Mouse (Mus musculus): Measurements from ENCODE around the gene Arid2. TPM values are rescaled to one million over a fixed set of nuclear protein-coding genes. Genes with fewer than 3 reads are reported as not detected.

Gene Arid2
- polyA plus RNA-seq, 1 experiment from 2014 or later = 23.9 TPM

DNA sequence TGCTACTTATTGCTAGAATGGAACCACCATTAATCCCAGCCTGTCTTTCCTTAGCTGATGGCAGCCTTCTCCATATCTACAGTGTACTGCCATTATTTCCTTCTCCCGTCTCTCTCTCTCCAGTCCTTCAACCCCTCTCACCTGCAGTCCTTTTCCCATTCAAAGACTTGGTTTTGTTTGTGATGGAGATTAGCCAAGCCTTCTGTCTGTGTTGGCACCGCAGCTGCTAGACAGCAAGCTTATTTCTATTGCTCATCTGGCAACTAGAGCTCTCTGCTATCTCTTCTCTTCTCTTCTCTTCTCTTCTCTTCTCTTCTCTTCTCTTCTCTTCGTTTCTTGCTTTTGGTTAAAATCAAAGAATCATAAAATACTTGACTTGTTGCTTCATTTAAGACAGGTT lies 78.0 kb downstream of the Arid2 start:
- H3K27ac ChIP-seq (replicated peaks) = no peak overlapping the region
- WGBS = 70% methylated on average over 3 of the region's 3 CpGs
- no peaks in the 10 kb centered on the region for H3K27me3 ChIP-seq
- no peak for ATAC-seq (ENCODE audit: low read depth)
- no peaks in the 10 kb centered on the region for H3K4me1 ChIP-seq (replicated peaks)
- H3K36me3 ChIP-seq = peaks cover 85% of the 10 kb centered on the region
- H3K4me3 ChIP-seq = no peak overlapping the region
- H3K9me3 ChIP-seq = no peaks in the 10 kb centered on the region
- H3K4me2 ChIP-seq = no peak overlapping the region
- H3K9ac ChIP-seq = no peak overlapping the region

DNA sequence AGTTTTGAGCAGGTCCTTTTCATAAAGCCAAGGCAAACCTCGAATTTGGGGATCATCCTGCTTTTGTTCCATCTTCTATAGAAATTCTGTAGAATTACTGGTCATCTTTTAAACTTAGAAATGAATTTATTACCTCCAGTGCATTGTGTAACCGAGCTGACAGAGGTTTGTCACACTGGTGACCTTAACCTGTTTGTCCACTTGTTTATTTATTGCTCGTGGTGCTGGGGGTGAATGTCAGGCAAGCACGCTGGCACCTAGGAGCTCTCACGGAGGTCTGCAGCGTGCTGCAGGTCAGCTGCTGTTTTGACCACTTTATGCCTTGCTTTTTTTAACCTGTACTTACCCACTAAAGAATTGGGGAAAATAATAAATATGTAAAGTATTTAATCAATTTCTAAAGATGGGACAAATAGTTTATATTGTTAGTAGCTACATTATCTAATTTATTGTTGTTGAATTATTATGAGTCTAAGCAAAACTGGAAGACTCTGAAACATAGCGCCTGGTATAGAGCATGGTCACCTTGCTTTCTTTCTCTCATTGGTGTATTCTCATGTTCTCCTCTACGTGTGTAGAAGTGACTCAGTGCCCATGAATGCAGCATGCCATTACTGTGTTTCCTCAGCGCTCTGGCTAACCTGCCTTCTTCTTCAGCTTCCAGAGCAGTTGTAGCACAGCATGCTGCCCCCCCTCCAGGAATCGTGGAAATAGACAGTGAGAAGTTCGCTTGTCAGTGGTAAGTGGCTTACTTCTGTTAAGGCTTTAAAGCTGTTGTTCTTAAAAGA lies 79.1 kb downstream of the Arid2 start:
- Histone ChIP-seq H3K4me2 (no peak overlapping the region), H3K4me3 (no peak overlapping the region), H3K27me3 (no peaks in the 10 kb centered on the region), H3K4me1 (replicated peaks) (no peaks in the 10 kb centered on the region), H3K27ac (replicated peaks) (no peak overlapping the region), H3K9me3 (no peaks in the 10 kb centered on the region), H3K9ac (no peak overlapping the region), H3K36me3 (peaks cover 88% of the 10 kb centered on the region)
- no peak for ATAC-seq (ENCODE audit: low read depth)
- WGBS = 85% methylated on average over 11 of the region's 11 CpGs

DNA sequence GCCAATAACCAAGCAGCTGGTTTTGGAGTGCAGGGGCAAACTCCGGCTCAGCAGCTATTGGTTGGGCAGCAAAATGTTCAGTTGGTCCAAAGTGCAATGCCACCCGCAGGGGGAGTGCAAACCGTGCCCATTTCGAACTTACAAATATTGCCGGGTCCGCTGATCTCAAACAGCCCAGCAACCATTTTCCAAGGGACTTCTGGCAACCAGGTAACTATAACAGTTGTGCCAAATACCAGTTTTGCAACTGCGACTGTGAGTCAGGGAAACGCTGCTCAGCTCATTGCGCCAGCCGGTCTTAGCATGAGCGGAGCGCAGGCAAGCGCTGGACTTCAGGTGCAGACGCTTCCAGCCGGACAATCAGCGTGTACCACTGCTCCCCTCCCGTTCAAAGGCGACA lies 84.0 kb downstream of the Arid2 start:
- Histone ChIP-seq H3K36me3 (peaks cover 75% of the 10 kb centered on the region), H3K4me3 (no peak overlapping the region), H3K9me3 (no peaks in the 10 kb centered on the region), H3K4me2 (no peak overlapping the region), H3K4me1 (replicated peaks) (no peaks in the 10 kb centered on the region), H3K27me3 (no peaks in the 10 kb centered on the region), H3K27ac (replicated peaks) (no peak overlapping the region), H3K9ac (no peak overlapping the region)
- WGBS = 97% methylated on average over 18 of the region's 18 CpGs
- ATAC-seq (ENCODE audit: low read depth) = no peak

DNA sequence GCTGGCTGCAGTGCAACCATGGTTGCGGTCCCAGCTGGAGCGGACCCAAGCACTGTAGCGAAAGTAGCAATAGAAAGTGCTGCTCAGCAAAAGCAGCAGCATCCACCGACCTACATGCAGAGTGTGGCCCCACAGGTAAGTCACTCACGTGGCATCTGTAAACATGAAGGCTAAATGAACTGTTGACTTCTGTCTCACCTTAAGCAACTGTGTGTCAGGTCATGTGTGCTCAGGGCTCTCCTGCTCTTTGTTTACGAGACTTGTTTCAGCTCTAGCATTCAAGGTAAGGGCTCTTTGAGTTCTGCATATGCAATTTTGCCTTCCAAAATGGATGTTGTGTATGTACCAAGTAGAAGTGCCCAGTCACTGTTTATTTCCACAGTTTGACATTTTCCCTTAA lies 85.3 kb downstream of the Arid2 start:
- no peak overlapping the region for H3K27ac ChIP-seq (replicated peaks)
- 94% methylated on average over 6 of the region's 6 CpGs for WGBS
- peaks cover 78% of the 10 kb centered on the region for H3K36me3 ChIP-seq

DNA sequence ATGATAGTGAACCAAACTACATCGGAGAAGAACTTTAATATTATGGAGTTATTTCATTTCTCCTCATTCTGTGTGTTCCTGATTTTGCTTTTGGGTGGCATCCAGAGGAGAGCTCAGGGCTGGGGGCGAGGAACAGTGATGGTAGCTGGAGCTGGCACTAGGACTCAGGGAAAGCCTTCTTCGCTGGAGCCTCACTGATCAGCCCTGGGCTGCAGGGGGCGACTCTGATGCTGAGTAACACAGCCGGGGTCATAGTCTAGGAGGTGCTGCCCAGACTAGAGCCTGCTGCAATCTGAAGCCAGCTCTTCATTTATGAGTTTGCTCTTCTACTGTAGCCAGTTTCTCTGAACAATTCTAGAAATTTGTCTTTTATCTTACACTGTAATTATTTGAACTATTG lies 85.8 kb downstream of the Arid2 start:
- no peak for ATAC-seq (ENCODE audit: low read depth)
- no peak overlapping the region for H3K27ac ChIP-seq (replicated peaks)
- peaks cover 74% of the 10 kb centered on the region for H3K36me3 ChIP-seq
- no peak overlapping the region for H3K4me2 ChIP-seq
- no peak overlapping the region for H3K9ac ChIP-seq
- 87% methylated on average over 5 of the region's 5 CpGs for WGBS
- no peaks in the 10 kb centered on the region for H3K27me3 ChIP-seq
- H3K4me3 ChIP-seq = no peak overlapping the region
- no peaks in the 10 kb centered on the region for H3K9me3 ChIP-seq
- H3K4me1 ChIP-seq (replicated peaks) = no peaks in the 10 kb centered on the region; the same call in 1 of the 2 replicates

More for the DNA sequence above, 85.3 kb downstream of the Arid2 start:
- H3K9me3 ChIP-seq = no peaks in the 10 kb centered on the region
- H3K4me2 ChIP-seq = no peak overlapping the region
- no peaks in the 10 kb centered on the region for H3K27me3 ChIP-seq
- no peaks in the 10 kb centered on the region; the same call in 1 of the 2 replicates for H3K4me1 ChIP-seq (replicated peaks)
- H3K4me3 ChIP-seq = no peak overlapping the region
- H3K9ac ChIP-seq = no peak overlapping the region
- ATAC-seq (ENCODE audit: low read depth) = no peak

DNA sequence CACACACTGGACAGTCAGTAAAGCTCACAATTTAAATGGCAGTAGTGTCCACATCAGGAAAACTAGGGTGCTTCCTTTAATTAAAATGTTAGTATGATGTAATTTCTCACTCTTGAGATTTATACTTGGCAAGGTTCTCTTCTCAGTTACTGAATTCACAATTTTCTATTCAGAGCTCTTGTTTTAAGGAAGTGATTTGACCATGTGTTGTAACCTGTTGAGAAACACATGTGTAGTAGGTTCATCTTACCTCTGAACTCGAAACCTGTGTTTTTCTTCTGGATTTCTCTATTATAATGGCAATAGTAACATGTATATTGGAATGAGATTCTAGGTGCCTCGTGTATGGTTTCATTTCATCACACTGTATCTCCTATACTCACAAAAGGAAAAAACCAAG lies 88.9 kb downstream of the Arid2 start:
- H3K4me1 ChIP-seq (replicated peaks) = no peaks in the 10 kb centered on the region; the same call in 1 of the 2 replicates
- ATAC-seq (ENCODE audit: low read depth) = no peak
- H3K36me3 ChIP-seq = peaks cover 65% of the 10 kb centered on the region
- H3K27ac ChIP-seq (replicated peaks) = no peak overlapping the region
- no peak overlapping the region for H3K4me3 ChIP-seq
- no peaks in the 10 kb centered on the region for H3K27me3 ChIP-seq
- H3K9ac ChIP-seq = no peak overlapping the region
- 94% methylated on average over 2 of the region's 2 CpGs for WGBS
- H3K4me2 ChIP-seq = no peak overlapping the region
- H3K9me3 ChIP-seq = no peaks in the 10 kb centered on the region

DNA sequence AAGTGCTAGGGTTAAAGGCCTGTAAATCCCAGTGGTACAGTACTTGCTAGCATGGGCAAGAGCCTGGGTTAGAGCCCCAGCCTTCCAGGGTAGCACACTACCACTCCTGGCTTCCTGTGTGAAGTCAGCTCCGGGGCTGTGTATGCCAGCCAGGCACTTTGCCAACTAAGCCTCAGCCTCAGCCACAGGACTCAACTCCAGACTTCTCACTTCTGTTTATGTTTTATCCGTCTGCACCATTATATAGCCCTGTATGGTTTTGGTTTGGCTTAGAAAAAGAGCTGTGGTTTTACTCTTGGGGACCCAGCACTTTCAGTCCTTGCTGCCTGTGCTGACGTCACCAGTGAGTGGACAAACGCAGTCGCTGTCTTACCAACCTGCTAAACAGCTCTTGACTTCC lies 89.9 kb downstream of the Arid2 start:
- Histone ChIP-seq H3K4me3 (no peak overlapping the region), H3K27me3 (no peaks in the 10 kb centered on the region), H3K9me3 (no peaks in the 10 kb centered on the region), H3K4me2 (no peak overlapping the region), H3K36me3 (peaks cover 62% of the 10 kb centered on the region), H3K9ac (no peak overlapping the region), H3K4me1 (replicated peaks) (no peaks in the 10 kb centered on the region; the same call in 1 of the 2 replicates), H3K27ac (replicated peaks) (no peak overlapping the region)
- ATAC-seq (ENCODE audit: low read depth) = no peak
- WGBS = 86% methylated on average over 5 of the region's 5 CpGs

DNA sequence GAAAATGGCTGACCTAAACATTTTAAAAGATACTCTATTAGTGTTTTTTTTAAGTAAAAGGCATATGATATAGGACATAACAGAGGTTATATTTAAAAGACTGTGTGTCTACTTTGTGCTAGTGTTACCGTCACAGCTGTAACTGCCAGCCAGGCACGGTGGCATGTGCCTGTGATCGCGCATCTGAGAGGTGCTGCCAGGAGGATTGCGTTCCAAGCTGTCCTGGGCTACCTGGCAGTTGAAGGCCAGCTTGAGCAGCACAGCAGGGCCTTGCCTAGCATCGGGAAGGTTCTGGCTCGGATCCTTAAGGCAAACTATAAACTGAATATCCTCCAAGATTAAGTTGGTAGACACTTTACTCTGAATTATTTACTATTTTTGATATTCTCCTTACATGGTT lies 90.4 kb downstream of the Arid2 start:
- Histone ChIP-seq H3K4me1 (replicated peaks) (no peaks in the 10 kb centered on the region; the same call in 1 of the 2 replicates), H3K9ac (no peak overlapping the region), H3K36me3 (peaks cover 62% of the 10 kb centered on the region), H3K4me2 (no peak overlapping the region), H3K27ac (replicated peaks) (no peak overlapping the region), H3K4me3 (no peak overlapping the region), H3K9me3 (no peaks in the 10 kb centered on the region), H3K27me3 (no peaks in the 10 kb centered on the region)
- 93% methylated on average over 7 of the region's 7 CpGs for WGBS
- no peak for ATAC-seq (ENCODE audit: low read depth)

DNA sequence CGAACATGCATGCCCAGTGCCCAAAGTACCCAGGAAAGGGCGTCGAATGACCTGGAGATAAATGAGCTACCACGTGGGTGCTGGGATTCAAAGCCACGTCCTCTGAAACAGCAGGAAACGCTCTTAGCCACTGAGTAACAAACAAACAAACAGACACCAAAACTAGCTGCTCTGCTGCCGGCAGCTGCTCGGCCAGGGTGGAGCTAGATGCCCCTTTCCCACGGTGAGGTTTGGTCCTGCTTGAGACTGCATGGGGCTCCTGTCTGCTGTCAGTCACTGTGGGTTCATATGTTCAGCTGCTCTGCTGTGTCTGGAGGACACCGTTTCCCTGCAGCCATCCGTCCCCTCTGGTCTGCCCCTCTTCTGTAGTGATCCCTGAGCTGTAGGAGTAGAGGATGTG lies 94.9 kb downstream of the Arid2 start:
- Histone ChIP-seq H3K4me2 (no peak overlapping the region), H3K4me1 (replicated peaks) (no peaks in the 10 kb centered on the region; the same call in 1 of the 2 replicates), H3K9me3 (no peaks in the 10 kb centered on the region), H3K27ac (replicated peaks) (no peak overlapping the region), H3K4me3 (no peak overlapping the region), H3K27me3 (no peaks in the 10 kb centered on the region), H3K36me3 (peaks cover 64% of the 10 kb centered on the region), H3K9ac (no peak overlapping the region)
- 90% methylated on average over 11 of the region's 11 CpGs for WGBS
- ATAC-seq (ENCODE audit: low read depth) = no peak

DNA sequence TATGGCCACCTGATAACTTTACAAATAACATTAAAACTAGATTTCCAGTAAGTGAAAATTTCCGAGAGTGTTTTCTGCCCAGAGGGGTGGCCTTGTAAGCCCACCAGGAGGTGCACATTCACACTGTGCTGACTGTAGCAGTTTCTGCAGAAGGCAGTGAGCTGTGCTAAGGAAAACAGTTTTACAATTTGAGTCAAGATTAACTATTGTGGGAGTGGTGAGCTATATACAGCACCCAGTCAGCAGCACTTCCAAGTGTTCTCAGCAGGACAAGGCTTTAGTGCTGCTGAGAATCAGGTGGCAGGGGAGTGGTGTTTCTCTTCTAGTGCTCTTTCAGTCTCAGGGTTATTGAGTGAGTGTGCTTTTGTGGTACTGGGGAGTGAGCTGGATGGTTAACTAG lies 101.2 kb downstream of the Arid2 start:
- H3K27me3 ChIP-seq = no peaks in the 10 kb centered on the region
- WGBS = 57% methylated on average over 1 of the region's 1 CpGs
- no peak overlapping the region for H3K4me2 ChIP-seq
- no peak overlapping the region for H3K4me3 ChIP-seq
- H3K9ac ChIP-seq = no peak overlapping the region
- ATAC-seq (ENCODE audit: low read depth) = no peak
- H3K36me3 ChIP-seq = peaks cover 54% of the 10 kb centered on the region
- no peaks in the 10 kb centered on the region for H3K9me3 ChIP-seq
- no peaks in the 10 kb centered on the region for H3K4me1 ChIP-seq (replicated peaks)
- H3K27ac ChIP-seq (replicated peaks) = no peak overlapping the region

DNA sequence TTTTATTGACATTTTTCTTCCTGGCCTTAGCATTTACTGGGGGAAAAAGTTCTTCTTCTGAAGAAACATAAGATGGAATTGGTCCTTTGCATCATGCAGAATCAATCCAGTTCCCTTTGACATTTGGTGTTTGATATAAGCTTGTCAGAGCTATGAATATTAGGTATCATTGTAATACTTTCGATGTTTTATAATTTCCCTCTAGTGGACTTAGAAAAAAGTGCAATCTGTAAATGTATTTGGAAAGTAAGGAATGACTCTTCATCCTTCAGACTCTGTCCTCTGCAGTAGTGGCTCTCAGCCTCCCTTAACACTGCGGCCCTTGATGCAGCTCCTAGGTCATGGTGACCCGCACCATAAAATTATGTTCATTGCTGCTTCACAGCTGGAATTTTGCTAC lies 105.6 kb downstream of the Arid2 start:
- 96% methylated on average over 3 of the region's 3 CpGs for WGBS

DNA sequence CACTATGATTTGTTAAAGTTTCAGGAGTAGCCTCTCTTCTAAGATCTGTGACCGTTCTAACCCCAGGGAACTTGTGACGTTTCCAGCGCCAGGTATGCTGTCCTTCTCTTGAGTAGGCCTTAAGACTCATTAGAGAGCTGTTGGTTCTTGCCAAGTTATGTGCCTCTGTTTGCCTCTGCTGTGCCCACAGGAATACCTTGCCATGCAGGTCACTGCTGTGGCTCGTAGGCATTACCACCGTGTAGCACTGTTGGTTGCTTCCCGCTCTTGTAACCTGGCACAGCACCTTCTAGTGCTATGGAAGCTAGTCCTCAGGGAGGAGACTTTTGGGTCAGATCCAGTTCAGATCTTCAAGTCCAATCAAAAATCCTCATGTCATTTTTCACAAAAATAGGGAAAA lies 107.8 kb downstream of the Arid2 start:
- ATAC-seq (ENCODE audit: low read depth) = no peak
- H3K36me3 ChIP-seq = peaks cover 81% of the 10 kb centered on the region
- H3K27me3 ChIP-seq = no peaks in the 10 kb centered on the region
- no peak overlapping the region for H3K4me2 ChIP-seq
- H3K27ac ChIP-seq (replicated peaks) = no peak overlapping the region
- no peak overlapping the region for H3K4me3 ChIP-seq
- WGBS = 97% methylated on average over 6 of the region's 6 CpGs
- no peak overlapping the region for H3K9ac ChIP-seq
- 0 out of 2 replicates have a peak, but pooled peaks cover 2% of the 10 kb centered on the region for H3K4me1 ChIP-seq (replicated peaks)
- H3K9me3 ChIP-seq = no peaks in the 10 kb centered on the region

More for the DNA sequence above, 105.6 kb downstream of the Arid2 start:
- Histone ChIP-seq H3K4me3 (no peak overlapping the region), H3K27ac (replicated peaks) (no peak overlapping the region), H3K9ac (no peak overlapping the region), H3K9me3 (no peaks in the 10 kb centered on the region), H3K4me2 (no peak overlapping the region), H3K36me3 (peaks cover 74% of the 10 kb centered on the region), H3K27me3 (no peaks in the 10 kb centered on the region), H3K4me1 (replicated peaks) (no peaks in the 10 kb centered on the region)
- no peak for ATAC-seq (ENCODE audit: low read depth)
